Mouse (Mus musculus) v-Abl transformed pro-B cells (cell line): Measurements from ENCODE around the gene Hmga1b.
"Not testable (repeated sequence)": the region's sequence is repeated elsewhere in the genome, so short reads cannot be mapped to it uniquely, and the experiment has no call there.

ENCODE experiments used
- in situ Hi-C, 2 experiments: fragments of 400-800 bp; cut with MboI; formaldehyde crosslinking; loops; one replicate each; pipeline ENCODE4 v1.15.1; 2025; ENCODE audit not compliant: unreplicated experiment in 2 of 2

The Hmga1b gene

DNA sequence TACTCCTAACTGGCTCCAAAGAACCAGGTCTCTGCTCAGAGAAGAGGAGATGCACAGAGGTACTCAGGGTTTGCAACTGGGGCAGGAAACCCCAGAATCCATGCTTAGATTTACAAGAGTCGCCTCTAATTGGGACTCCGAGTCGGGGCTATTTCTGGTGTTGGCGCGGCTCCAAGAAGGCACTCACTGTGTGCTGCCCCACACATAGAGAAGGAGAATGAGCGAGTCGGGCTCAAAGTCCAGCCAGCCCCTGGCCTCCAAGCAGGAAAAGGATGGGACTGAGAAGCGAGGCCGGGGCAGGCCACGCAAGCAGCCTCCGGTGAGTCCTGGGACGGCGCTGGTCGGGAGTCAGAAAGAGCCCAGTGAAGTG lies at the start of gene Hmga1b:
Gene Hmga1b (plus strand): TSS at position 123 of the 370 bp plus-strand sequence.
- in situ Hi-C loops, result not testable (repeated sequence)

GRCm38 (mm10) chr11:120713580-120714518 lies 48.7 kb upstream of the Hmga1b start, which contains the start of the genes Cenpx and Lrrc45:
Gene Cenpx (minus strand): TSS chr11:120713738.
Gene Lrrc45 (plus strand): TSS chr11:120713925.
- in situ Hi-C loops, result loop anchor here (5.0 to 10.0 kb wide), 6 partner anchors 42 to 227 kb away; partner anchors contain the start of gene Aspscr1 (in 1 of the 2)

DNA sequence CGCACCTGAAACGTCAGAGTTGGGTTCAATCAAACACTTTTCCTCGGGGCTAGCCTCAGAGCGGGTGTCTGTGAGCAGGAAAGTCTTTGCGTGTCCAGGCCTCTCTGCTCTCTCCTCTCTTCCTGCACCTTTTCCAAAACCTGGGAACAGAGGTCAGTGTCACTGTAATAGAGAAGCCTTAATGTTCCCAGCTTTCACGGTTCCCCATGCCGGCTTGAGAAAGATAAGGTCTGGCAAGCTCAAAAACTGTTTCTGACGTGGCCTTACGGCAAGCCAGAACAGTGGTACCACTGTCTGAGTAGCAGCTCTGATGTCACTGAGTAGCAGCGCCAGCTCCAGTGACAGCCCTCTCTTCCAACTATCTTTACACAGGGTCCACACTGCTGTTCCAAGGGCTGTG lies 48.0 kb upstream of the Hmga1b start:
- in situ Hi-C loops, result loop anchor here (5.0 to 10.0 kb wide), 6 partner anchors 42 to 227 kb away; partner anchors contain the start of gene Aspscr1 (in 1 of the 2)

DNA sequence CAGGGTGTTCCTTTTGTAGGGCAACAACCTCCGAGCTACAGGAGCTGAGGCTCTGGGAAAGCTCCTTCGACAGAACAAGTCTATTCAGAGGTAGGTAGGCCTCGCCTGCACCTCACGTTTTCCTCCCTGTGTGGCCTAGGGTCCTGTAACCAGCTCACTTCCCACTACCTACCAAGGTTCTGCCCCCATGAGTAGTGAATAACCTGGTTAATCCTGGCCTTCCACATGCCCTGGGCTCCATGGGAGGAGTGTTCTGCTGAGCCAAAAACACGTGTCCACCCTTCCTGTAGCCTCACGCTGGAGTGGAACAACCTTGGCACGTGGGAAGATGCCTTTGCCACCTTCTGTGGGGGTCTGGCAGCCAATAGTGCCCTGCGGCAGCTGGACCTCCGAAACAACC lies 47.5 kb upstream of the Hmga1b start:
- in situ Hi-C loops, result loop anchor here (10.0 kb wide), 2 partner anchors 200 to 210 kb away; no protein-coding TSS in a partner anchor

- in situ Hi-C loops, result loop anchor here (10.0 kb wide), 2 partner anchors 204 to 214 kb away; no protein-coding TSS in a partner anchor
Observed at GRCm38 (mm10) chr11:120719242-120719641, 43.4 kb upstream of the Hmga1b start.

DNA sequence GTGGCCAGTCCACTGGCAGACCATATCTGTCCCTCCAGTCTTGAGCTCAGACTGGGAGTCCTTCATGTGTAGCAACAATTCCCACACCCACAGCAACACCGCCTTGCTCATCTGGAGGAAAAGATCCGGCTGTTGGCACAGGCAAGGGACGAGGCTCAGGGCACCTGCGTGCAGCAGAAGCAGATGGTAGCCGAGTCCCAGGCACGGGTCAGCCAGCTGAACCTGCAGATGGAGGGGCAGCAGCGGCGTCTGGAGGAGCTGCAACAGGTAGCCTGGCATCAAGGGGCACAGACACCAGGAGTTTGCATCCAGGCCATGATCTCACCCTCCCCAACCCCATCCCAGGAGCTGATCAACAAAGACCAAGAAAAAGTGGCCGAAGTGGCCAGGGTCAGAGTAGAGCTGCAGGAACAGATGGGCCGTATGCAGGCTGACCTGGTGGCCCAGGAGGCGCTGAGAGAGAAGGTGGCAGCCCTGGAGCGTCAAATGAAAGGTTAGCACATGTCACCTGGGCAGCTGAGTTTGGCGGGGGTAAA lies 42.7 kb upstream of the Hmga1b start:
- in situ Hi-C loops, result loop anchor here (5.0 to 10.0 kb wide), 7 partner anchors 57 to 322 kb away; partner anchors contain the start of gene Cd7 (in 1 of the 2)

DNA sequence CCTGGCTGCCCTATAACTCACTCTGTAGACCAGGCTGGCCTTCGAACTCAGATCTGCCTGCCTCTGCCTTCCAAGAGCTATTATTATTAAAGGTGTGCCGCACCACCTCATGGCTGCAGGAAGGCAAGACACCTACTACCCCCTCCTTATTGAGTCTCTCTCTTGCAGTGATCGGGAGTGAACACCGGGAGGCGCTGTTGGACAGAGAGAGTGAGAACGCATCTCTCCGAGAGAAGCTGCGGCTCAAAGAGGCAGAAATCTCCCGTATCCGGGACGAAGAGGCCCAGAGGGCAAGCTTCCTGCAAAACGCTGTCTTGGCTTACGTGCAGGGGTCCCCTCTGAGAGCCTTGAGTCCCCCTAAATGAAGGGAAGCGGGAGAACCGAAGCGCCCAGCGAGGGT lies 42.1 kb upstream of the Hmga1b start:
- in situ Hi-C loops, result loop anchor here (5.0 to 10.0 kb wide), 5 partner anchors 57 to 322 kb away; partner anchors contain the start of gene Cd7 (in 1 of the 2)

DNA sequence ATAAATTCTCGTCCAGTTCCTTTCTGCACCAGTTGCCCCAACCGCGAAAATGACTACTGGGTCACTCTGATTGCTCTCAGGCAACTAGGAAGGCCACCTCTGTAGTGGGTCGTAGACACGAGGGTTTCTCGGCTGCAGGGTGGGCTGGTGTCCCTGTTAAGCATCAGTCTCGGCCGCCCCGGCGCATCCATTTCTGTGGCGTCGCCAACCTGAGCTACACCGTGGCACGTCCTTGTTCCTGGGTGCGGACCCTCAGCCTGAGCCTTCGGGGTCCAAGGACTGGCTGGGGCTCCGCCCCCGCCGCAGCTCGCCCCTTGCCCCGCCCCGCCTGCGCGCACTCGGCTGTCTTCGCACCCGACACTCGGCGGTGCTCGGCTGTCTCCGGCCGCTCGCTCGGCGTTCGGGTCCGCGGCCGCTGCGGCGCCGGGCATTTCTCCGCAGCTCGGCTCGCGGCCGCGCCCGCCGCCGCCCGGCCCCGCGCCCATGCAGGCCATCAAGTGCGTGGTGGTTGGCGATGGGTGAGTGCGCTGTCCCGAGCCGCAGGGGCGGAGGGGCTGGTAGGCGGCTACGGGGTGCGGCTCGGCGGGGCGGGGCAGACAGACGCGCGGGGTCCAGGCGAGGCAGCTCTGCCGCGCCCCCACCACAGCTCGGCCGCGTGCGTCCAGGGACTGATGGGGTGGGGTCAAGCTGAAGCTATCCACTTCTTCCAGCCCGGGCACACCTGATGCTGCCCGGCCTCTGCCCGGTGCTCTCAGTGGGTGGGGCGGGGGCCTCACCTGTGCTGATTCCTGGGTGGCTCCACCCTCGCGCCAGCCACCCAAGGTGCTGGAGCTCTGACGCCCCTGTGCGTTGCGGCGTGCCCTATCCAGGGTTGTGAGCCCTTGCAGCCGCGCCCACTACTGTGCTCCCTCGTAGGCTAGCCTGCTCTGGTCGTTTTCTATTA lies 41.2 kb upstream of the Hmga1b start, which contains the start of gene Rac3:
Gene Rac3 (plus strand): TSS at position 347 of the 943 bp plus-strand sequence.
- in situ Hi-C loops, result loop anchor here (5.0 to 10.0 kb wide), 5 partner anchors 56 to 321 kb away; partner anchors contain the start of gene Cd7 (in 1 of the 2)

- in situ Hi-C loops, result loop anchor here (5.0 to 10.0 kb wide), 5 partner anchors 55 to 320 kb away; partner anchors contain the start of gene Cd7 (in 1 of the 2)
Observed at GRCm38 (mm10) chr11:120722067-120722630, 40.4 kb upstream of the Hmga1b start.

DNA sequence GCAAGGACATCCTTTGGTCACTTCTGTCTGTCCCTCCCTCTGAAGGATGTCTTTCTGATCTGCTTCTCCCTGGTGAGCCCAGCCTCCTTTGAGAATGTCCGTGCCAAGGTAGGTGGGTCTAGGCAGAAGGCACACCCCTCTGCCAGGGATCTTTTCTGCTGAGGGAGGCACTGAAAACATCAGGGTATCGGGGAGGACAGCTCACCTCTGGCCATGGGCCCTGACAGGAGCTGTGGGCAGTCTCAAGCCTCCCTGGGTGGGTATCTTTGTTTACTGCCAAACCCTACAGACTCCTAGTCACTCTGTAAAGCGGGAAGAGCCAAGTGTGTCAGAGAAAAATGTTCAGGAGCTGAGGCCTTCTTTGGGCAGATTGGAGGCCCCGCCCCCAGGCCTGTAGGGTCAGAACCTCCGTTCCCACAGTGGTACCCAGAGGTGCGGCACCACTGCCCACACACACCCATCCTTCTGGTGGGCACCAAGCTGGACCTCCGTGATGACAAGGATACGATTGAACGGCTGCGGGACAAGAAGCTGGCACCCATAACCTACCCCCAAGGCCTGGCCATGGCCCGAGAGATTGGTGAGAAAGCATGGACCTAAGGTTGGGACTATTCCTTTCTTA lies 39.7 kb upstream of the Hmga1b start:
- in situ Hi-C loops, result loop anchor here (5.0 to 10.0 kb wide), 5 partner anchors 54 to 319 kb away; partner anchors contain the start of gene Cd7 (in 1 of the 2)

DNA sequence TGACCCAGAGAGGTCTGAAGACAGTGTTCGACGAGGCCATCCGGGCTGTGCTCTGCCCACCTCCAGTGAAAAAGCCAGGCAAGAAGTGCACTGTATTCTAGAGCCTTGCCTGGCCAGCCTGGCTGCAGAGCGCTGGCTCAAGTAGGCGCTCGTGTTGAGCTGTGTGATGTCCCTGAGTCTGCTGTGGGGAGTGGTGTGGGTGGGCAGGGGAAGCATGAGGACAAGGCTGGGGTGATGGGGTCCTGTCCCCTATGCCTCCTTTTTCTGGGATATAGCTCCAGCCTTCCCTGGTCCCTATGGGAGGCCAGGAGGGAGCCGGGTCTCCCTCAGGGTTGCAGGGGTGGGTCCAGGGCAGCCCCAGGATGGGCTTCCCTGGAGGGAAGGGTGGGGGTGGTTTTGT lies 39.1 kb upstream of the Hmga1b start:
- in situ Hi-C loops, result loop anchor here (5.0 to 10.0 kb wide), 5 partner anchors 54 to 319 kb away; partner anchors contain the start of gene Cd7 (in 1 of the 2)

GRCm38 (mm10) chr11:120726243-120727168 lies 36.1 kb upstream of the Hmga1b start:
- in situ Hi-C loops, result loop anchor here (5.0 to 10.0 kb wide), 2 partner anchors 46 to 78 kb away; no protein-coding TSS in a partner anchor

GRCm38 (mm10) chr11:120727169-120727527 lies 35.4 kb upstream of the Hmga1b start, which contains the start of gene Dcxr:
Gene Dcxr (minus strand): TSS chr11:120727281.
- in situ Hi-C loops, result loop anchor here (5.0 to 10.0 kb wide), 2 partner anchors 45 to 78 kb away; no protein-coding TSS in a partner anchor

DNA sequence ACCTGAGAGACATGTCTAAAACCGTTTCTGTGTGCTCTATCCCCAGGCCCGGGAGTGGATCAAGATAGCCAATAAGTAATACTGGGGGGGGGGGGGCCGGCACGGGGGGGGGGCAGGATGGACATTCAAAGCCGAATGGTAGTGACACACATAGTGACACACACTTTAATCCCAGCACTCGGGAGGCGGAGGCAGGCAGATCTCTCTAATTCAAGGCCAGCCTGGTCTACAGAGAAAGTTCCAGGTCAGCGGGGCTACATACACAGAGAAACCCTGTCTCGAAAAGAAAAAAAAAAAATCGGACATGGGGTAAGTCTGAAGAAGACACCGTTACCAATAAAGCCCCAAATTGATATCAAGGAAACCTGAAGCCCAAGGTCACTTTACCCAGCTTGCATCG lies 35.0 kb upstream of the Hmga1b start:
- in situ Hi-C loops, result loop anchor here (5.0 to 10.0 kb wide), 2 partner anchors 45 to 77 kb away; no protein-coding TSS in a partner anchor

DNA sequence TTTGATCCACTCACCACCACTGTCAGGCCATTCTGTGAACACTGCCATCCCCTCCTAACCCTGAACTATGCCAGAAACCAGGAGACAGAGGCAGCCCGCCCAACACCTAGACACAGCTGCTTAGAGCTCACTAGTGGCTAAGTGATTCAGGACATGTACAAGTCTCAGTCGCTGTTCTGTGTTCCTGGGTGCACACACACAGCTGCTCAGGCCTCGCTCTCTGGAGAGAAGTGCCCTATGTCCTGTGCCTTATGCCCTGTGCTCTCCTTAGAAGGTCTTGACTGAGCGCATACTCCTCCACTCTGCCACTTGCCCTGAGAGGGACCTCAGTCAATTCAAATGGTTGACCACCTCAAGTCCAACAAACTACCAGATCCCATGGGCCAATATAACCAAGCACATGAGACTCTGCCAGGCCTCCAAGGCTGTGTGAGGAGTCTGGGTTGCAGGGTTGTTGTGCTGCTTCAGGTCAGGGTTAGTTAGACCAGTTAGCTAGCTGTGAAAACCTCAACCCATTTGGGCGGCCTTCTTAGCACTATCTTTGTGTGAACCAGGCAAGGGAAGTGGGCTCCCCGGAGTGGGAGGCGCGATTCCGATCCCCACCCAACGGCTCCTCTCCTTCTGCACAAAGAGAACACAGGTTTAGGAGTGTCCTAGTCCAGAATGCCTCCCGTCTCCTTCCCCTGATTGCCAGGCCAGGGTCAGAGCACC lies 33.9 kb upstream of the Hmga1b start:
- in situ Hi-C loops, result loop anchor here (5.0 to 10.0 kb wide), 2 partner anchors 44 to 76 kb away; no protein-coding TSS in a partner anchor

- in situ Hi-C loops, result loop anchor here (5.0 to 10.0 kb wide), 2 partner anchors 43 to 75 kb away; no protein-coding TSS in a partner anchor
Observed at GRCm38 (mm10) chr11:120729432-120730050, 33.1 kb upstream of the Hmga1b start.
